Mouse (Mus musculus): ENCODE measurements around the gene Nmt1. TPM values are rescaled to one million over a fixed set of nuclear protein-coding genes. Genes with fewer than 3 reads are reported as not detected.
A peak's percentile ranks its signal among the peaks of the same experiment; 100 is the strongest.

Gene Nmt1
- polyA plus RNA-seq, 1 experiment, result 74.3 TPM

- Histone ChIP-seq H3K4me3 (ENCODE audit: insufficient read depth, low read length) (peak within 1 kb of the TSS; percentile 68), H3K4me1 (ENCODE audit: control insufficient read depth, insufficient read depth, low read length) (no peaks in the 10 kb centered on the region; the same call in 1 of the 2 replicates), H3K27ac (ENCODE audit: insufficient read depth, low read length) (peak within 1 kb of the TSS; percentile 94)
- TF ChIP-seq CTCF (IDR thresholded peaks at IDR 0.05; ENCODE audit: extremely low read depth, insufficient read depth, low read length), result no peak
- TF ChIP-seq POLR2A (IDR thresholded peaks at IDR 0.05; ENCODE audit: extremely low read depth, insufficient read depth, low read length), result peak; percentile 99
These were observed 88.2 kb downstream of the Nmt1 start, which contains the start of gene Hexim1 for GRCm38 (mm10) chr11:103116008-103116818. Gene Hexim1 (plus strand): TSS chr11:103116231.

GRCm38 (mm10) chr11:103116959-103117590 lies 89.1 kb downstream of the Nmt1 start:
- TF ChIP-seq CTCF (IDR thresholded peaks at IDR 0.05; ENCODE audit: extremely low read depth, insufficient read depth, low read length), result peak; percentile 58
- no peak; the same call in 1 of the 2 replicates for TF ChIP-seq POLR2A (IDR thresholded peaks at IDR 0.05; ENCODE audit: extremely low read depth, insufficient read depth, low read length)

GRCm38 (mm10) chr11:103117591-103118009 lies 89.6 kb downstream of the Nmt1 start:
- TF ChIP-seq POLR2A (IDR thresholded peaks at IDR 0.05; ENCODE audit: extremely low read depth, insufficient read depth, low read length) (no peak), CTCF (IDR thresholded peaks at IDR 0.05; ENCODE audit: extremely low read depth, insufficient read depth, low read length) (no peak)

More at GRCm38 (mm10) chr11:103116959-103117590, 89.1 kb downstream of the Nmt1 start:
- Histone ChIP-seq H3K4me3 (ENCODE audit: insufficient read depth, low read length) (peak overlapping the region; percentile 68), H3K4me1 (ENCODE audit: control insufficient read depth, insufficient read depth, low read length) (no peaks in the 10 kb centered on the region; the same call in 1 of the 2 replicates), H3K27ac (ENCODE audit: insufficient read depth, low read length) (peak overlapping the region; percentile 82)

More at GRCm38 (mm10) chr11:103117591-103118009, 89.6 kb downstream of the Nmt1 start:
- Histone ChIP-seq H3K4me1 (ENCODE audit: control insufficient read depth, insufficient read depth, low read length) (no peaks in the 10 kb centered on the region; the same call in 1 of the 2 replicates), H3K27ac (ENCODE audit: insufficient read depth, low read length) (peak overlapping the region; percentile 82; the same call in 1 of the 2 replicates), H3K4me3 (ENCODE audit: insufficient read depth, low read length) (peak overlapping the region; percentile 68)

Other genes starting within 250 kb of the Nmt1 start
- gene Gjc1, start 208.5 kb upstream of the Nmt1 start, polyA plus RNA-seq (2012; rRNA removed), result 7.6 and 8.2 TPM in 2 replicates
- gene Higd1b, start 192.3 kb upstream of the Nmt1 start, polyA plus RNA-seq (2012; rRNA removed), result 11.5 and 12.3 TPM in 2 replicates
- 94.0 and 101 TPM in 2 replicates for gene Eftud2, start 147.2 kb upstream of the Nmt1 start, polyA plus RNA-seq (2012; rRNA removed)
- gene Ccdc103, start 147.0 kb upstream of the Nmt1 start, polyA plus RNA-seq (2012; rRNA removed), result 3.0 and 3.6 TPM in 2 replicates
- gene Fam187a, start 143.0 kb upstream of the Nmt1 start, polyA plus RNA-seq (2012; rRNA removed), result 0.13 TPM in 2 replicates
- 179 and 186 TPM in 2 replicates for gene Gfap, start 127.3 kb upstream of the Nmt1 start, polyA plus RNA-seq (2012; rRNA removed)
- gene Kif18b, start 103.1 kb upstream of the Nmt1 start, polyA plus RNA-seq (2012; rRNA removed), result 0.17 and 0.40 TPM in 2 replicates
- 15.3 and 15.8 TPM in 2 replicates for gene C1ql1, start 81.5 kb upstream of the Nmt1 start, polyA plus RNA-seq (2012; rRNA removed)
- 57.4 and 59.6 TPM in 2 replicates for gene Dcakd, start 143 bp downstream of the Nmt1 start, polyA plus RNA-seq (2012; rRNA removed)
- gene Plcd3, start 73.5 kb downstream of the Nmt1 start, polyA plus RNA-seq (2012; rRNA removed), result 17.1 and 21.1 TPM in 2 replicates
- 40.7 and 46.3 TPM in 2 replicates for gene Acbd4, start 73.5 kb downstream of the Nmt1 start, polyA plus RNA-seq (2012; rRNA removed)
- 22.6 and 22.9 TPM in 2 replicates for gene Hexim1, start 88.0 kb downstream of the Nmt1 start, polyA plus RNA-seq (2012; rRNA removed)
- 10.7 and 11.9 TPM in 2 replicates for gene Hexim2, start 104.2 kb downstream of the Nmt1 start, polyA plus RNA-seq (2012; rRNA removed)
- gene Fmnl1, start 142.9 kb downstream of the Nmt1 start, polyA plus RNA-seq (2012; rRNA removed), result 125 and 133 TPM in 2 replicates
- 4.2 and 6.4 TPM in 2 replicates for gene 1700023F06Rik, start 180.4 kb downstream of the Nmt1 start, polyA plus RNA-seq (2012; rRNA removed)
- 2.5 and 2.9 TPM in 2 replicates for gene Spata32, start 190.2 kb downstream of the Nmt1 start, polyA plus RNA-seq (2012; rRNA removed)
- gene Map3k14, start 239.3 kb downstream of the Nmt1 start, polyA plus RNA-seq (2012; rRNA removed), result 2.8 and 3.4 TPM in 2 replicates